Mouse (Mus musculus) gastrocnemius, adult 2 months (tissue): ENCODE measurements around the gene Ostc. TPM values are rescaled to one million over a fixed set of nuclear protein-coding genes. Genes with fewer than 3 reads are reported as not detected.

ENCODE experiments used
- DNase-seq: peaks from one replicate; pipeline ENCODE4 v3.0.0; 2022
- H3K27ac ChIP-seq: fragments of 200-600 bp; 2 replicates; pipeline ENCODE4 v1.8.1; 2022; ENCODE audit warnings: mild to moderate bottlenecking
- H3K4me3 ChIP-seq: fragments of 200-600 bp; 2 replicates; pipeline ENCODE4 v1.8.1; 2022; ENCODE audit warnings: mild to moderate bottlenecking, moderate library complexity
- CTCF ChIP-seq: fragments of 200-600 bp; IDR thresholded peaks from 2 replicates; pipeline ENCODE4 v1.8.1; 2022; ENCODE audit warnings: antibody characterized with exemption, mild to moderate bottlenecking, moderate library complexity
- intact Hi-C: fragments of 180-260 bp; cut with DNase I; formaldehyde crosslinking; loops from one replicate; pipeline ENCODE4 v1.15.1; 2025
- long read RNA-seq, 2 experiments: library from polyadenylated mRNA; stranded (forward); transcript quantifications; one replicate each; pipeline ENCODE4 v2.0.0; 2021
- total RNA-seq, 2 experiments: library from RNA; stranded (reverse); gene quantifications; 2 replicates each; pipeline ENCODE4 v1.2.3; 2021

Gene Ostc
- 10 to 100 TPM; 27.9 to 37.7 TPM for total RNA-seq
- long read RNA-seq, experiment 1, transcript Ostc-201 (4 exons, 1,067 nt): major isoform, 31 of 32 reads
- long read RNA-seq, experiment 1, partial matches to known transcripts: 0 of 32 reads
- long read RNA-seq, experiment 1, other reads (novel, unspliced or antisense): 0 of 32 reads
- long read RNA-seq, experiment 2, transcript Ostc-201 (4 exons, 1,067 nt): major isoform, 32 of 32 reads
- long read RNA-seq, experiment 2, partial matches to known transcripts: 0 of 32 reads
- long read RNA-seq, experiment 2, other reads (novel, unspliced or antisense): 0 of 32 reads

- peak; percentile 97 for DNase-seq
- intact Hi-C loops: no loop called here
Measured at GRCm38 (mm10) chr3:130708967-130709924, at the start of gene Ostc. TSS of gene Ostc (minus strand) at chr3:130709444.

GRCm38 (mm10) chr3:130758157-130758841, 49.1 kb upstream of the Ostc start:
- DNase-seq: no peak
- TF ChIP-seq CTCF: no peak
- intact Hi-C loops: no loop called here

More at GRCm38 (mm10) chr3:130708967-130709924, at the start of gene Ostc:
- no peak for TF ChIP-seq CTCF
- H3K27ac ChIP-seq: peak within 1 kb of the TSS; percentile 95
- peak within 1 kb of the TSS; percentile 76 for H3K4me3 ChIP-seq

GRCm38 (mm10) chr3:130757117-130757852, 48.0 kb upstream of the Ostc start:
- H3K27ac ChIP-seq: no peak overlapping the region
- no peak for DNase-seq
- H3K4me3 ChIP-seq: no peak overlapping the region
- no peak for TF ChIP-seq CTCF
- intact Hi-C loops: no loop called here

More at GRCm38 (mm10) chr3:130758157-130758841, 49.1 kb upstream of the Ostc start:
- H3K4me3 ChIP-seq: no peak overlapping the region
- no peak overlapping the region for H3K27ac ChIP-seq

- intact Hi-C loops: no loop called here
- TF ChIP-seq CTCF: no peak
- no peak overlapping the region for H3K4me3 ChIP-seq
- H3K27ac ChIP-seq: no peak overlapping the region
- DNase-seq: no peak
Measured at GRCm38 (mm10) chr3:130749206-130749605, 40.0 kb upstream of the Ostc start.

DNA sequence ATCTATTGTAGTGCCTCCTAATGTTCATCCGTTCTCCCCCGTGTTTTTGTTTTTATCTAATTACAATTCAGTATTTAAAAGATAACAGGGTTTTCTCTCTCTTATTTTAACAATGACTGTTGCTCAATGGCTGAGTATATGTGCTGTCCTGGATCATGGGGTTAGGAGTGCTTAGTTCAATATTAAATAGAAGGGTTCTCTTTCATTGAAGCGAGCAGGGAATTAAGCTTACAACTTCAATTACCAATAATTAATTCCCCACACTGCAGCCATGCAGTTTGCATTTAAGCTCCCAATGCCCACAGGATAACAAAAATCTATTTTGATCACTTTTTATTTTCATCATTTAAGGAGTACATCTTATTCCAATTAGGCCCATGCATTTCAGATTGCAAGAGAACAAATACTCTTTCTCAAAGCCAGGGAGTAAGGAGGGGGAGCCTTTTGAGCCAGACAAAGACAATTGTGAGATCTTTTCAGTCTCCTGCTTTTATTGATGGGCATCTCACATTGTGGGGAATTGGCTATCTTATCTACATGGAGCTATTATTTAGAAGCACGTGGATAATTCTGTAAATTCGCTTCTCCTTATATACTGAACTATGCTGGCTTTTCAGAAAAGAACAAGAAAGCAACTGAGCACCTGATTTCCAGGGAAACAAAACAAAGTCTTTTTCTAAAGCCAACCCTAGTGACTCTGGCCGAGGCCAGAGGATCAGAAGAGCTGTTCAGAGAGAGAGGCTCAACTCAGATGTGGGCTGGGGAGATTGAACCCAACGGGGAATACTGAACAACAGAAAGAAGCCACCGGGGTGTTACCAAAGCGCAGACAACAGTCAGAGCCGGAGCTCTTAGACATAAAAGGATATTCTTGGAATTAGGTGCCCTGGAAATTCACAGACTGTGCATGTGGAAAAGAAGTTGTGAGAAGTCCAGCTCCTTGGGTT, 37.7 kb upstream of the Ostc start:
- Histone ChIP-seq H3K27ac (no peak overlapping the region), H3K4me3 (no peak overlapping the region)
- DNase-seq: no peak
- TF ChIP-seq CTCF: no peak
- intact Hi-C loops: no loop called here

DNA sequence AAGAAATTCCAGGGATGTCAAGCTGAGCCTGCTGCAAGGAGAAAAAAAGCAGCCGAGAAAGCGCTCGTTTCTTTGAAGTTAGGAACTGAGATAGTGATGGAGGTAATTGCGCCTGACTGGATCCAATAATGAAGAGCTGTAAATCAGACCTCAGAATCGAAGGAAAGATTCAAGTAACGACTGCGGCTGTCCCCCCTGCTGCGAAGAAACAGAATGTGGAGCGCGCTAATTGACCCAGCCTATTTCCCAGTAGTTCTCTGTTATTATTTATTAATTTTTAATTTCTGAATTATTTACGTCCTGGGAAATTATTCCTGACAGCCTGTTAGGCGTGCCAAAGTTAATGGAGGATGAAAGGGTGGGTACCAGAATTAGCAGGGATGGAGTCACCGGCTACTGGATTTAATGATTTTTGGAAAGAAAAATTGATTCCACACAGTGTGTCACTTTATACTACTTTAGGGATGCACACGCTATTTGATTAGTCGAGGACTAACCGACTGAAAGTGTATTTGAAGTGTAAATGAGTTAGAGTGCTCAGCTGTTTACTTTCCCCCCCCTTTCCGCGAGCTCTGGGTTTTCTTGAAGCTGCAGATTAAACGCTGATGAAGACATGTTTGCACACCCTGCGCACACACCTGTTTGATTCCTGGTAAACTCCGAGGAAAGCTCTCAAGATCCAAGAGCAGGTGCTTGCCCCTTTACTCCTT, 28.6 kb upstream of the Ostc start:
- intact Hi-C loops: no loop called here
- no peak for DNase-seq
- no peak overlapping the region for H3K27ac ChIP-seq
- TF ChIP-seq CTCF: no peak
- H3K4me3 ChIP-seq: no peak overlapping the region

GRCm38 (mm10) chr3:130736758-130737157, 27.5 kb upstream of the Ostc start:
- no peak for DNase-seq
- H3K4me3 ChIP-seq: no peak overlapping the region
- TF ChIP-seq CTCF: no peak
- no peak overlapping the region for H3K27ac ChIP-seq
- intact Hi-C loops: no loop called here

DNA sequence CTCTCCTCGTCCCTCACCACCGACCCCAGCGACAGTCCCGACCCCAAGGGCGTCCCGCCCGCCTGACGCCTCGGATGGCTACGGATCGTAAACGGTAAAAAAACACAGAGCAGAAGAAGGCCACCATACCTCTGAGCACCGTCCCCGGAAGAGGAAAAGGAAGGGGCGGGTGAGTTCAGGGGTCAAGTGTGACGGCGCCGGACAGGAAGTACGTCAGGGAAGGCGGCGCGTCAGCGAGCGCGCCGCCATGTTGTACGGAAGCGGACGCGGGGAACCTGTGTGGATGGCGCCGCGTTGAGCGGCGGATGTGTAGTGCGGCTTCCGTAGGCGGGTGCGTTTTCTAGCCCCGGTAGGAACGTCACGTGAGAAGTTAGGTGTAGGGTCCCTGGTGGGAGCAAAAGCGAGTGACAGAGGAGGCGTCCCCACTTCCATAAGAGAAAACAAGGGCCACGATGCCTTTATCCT, 21.0 kb upstream of the Ostc start, which contains the start of gene Rpl34:
Gene Rpl34, minus strand, starts transcription at position 210 of the 465 bp plus-strand sequence.
- intact Hi-C loops: loop anchor here (5.0 kb wide), 1 partner anchor 898 kb away; the partner anchor contains the start of gene Gar1
- H3K4me3 ChIP-seq: peak within 1 kb of the TSS; percentile 86
- peak within 1 kb of the TSS; percentile 92 for H3K27ac ChIP-seq
- no peak for TF ChIP-seq CTCF
- peak; percentile 96 for DNase-seq

GRCm38 (mm10) chr3:130729472-130730188, 20.4 kb upstream of the Ostc start:
- DNase-seq: peak; percentile 33
- Histone ChIP-seq H3K27ac (peak overlapping the region; percentile 92), H3K4me3 (peak overlapping the region; percentile 86)
- intact Hi-C loops: loop anchor here (5.0 kb wide), 1 partner anchor 897 kb away; the partner anchor contains the start of gene Gar1
- TF ChIP-seq CTCF: peak; percentile 39

DNA sequence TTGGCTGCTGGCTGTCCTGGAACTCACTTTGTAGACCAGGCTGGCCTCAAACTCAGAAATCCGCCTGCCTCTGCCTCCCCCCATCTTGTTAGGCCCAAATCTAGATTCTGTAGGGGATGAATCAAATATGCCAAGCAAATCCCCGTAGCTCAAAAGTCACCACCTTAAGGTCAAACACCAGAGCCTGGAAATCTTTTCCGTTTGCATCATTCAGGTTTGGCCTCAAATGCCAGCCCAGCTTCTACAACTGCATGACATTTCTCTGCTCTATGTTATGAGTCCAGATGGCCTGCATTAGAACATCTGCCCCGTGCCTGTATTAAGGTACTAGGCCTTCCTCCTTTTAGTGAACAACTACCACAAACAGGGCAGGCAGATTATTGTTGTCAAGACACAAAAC, 18.4 kb upstream of the Ostc start:
- Histone ChIP-seq H3K27ac (no peak overlapping the region), H3K4me3 (no peak overlapping the region)
- TF ChIP-seq CTCF: no peak
- intact Hi-C loops: no loop called here
- DNase-seq: no peak
